Mouse (Mus musculus) urinary bladder, postnatal 10 days (tissue): ENCODE measurements around the gene Zfp638.
A peak's percentile ranks its signal among the peaks of the same experiment; 100 is the strongest.
"Not testable (repeated sequence)": the region's sequence is repeated elsewhere in the genome, so short reads cannot be mapped to it uniquely, and the experiment has no call there.

ENCODE experiments used
- DNase-seq: peaks from one replicate; pipeline ENCODE4 v3.0.0; 2022; ENCODE audit warnings: low spot score

Gene Zfp638

DNA sequence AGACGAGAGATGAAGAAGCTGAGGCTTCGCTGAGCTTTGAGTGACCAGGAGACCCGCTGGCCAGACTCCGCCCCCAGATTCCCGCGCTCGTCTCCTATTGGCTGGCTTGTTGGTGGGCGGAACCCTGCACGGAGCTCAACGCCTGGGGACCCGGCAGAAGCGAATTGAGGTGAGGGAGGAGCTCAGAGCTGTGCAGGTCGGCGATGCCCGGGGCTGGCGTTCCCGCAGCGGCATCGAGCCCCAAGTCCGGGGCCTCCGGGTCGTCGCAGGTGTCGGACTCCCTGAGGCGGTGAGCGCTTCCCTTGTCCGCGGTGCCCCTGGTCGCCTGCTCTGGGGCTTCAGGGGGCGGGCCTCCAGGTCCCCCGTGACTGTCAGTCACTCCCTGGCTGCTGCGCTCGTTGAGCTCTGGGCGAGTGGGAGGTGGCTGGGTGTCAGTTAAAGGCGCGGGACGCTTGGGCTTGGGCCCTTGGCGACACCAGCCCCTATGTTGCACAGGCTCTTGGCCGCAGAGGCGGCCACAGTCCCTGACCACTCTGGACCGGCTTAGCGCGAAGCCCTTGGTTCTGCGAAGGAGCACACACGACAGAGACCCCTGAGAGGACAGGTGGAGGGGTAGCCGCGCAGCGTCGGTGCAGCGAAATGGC is at the start of gene Zfp638:
Gene Zfp638, plus strand, starts transcription at position 156 of the 644 bp plus-strand sequence.
- DNase-seq, result peak; percentile 64

DNA sequence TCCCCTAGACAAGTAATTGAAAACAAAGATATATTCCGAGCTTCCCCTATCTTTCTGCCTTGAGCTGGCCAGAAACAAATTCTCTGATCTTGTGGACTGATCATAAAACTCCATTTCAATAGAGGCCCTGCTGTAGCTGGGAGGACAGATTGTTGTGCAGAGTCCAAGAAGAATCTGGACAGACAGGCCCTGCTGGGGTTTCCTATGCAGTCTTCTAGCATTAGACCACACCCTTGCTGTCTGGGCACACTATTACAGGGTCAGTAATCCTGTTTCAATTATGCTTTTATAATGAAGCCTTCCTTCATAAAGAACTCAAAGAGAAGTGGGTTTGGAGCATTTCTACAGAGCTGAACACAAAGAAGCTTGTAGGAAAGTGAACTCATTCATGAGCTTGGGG is 47.9 kb upstream of the Zfp638 start:
- DNase-seq, result no peak

DNA sequence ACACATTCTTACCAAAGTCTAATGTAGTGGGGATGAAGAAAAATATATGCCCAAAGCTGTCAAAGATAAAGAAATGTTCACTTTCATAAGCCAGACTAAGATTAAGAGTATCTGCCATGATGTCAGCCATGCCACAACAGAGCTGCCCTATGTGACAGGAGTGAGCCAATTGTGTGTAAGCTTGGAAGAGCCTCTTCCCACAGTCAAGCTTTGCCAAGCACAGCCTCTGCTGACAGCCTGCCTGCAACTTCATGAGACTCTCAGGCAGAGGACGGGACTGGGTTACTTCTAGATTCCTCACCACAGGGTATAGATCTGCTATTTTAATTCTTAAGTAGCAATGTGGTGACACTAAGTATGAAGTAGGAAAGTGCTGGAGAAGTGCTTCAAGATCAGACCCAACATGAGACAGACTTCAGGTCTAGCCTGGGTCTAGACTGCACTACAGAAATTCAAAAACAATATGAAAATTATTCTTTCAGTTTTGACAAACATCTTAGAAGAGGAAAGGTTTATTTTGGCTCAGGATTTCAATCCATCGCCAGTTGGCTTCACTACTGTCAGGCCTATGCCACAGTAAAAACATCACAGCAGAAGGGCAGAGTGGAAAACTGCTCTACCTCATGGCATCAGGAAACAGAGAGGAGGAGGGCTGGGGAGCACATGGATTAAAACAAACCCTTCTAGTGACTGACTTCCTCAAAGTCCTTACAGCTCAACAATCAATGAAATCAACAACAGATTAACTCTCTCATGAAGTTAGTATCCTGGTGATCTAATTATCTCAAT is 46.0 kb upstream of the Zfp638 start:
- DNase-seq, result no peak

DNA sequence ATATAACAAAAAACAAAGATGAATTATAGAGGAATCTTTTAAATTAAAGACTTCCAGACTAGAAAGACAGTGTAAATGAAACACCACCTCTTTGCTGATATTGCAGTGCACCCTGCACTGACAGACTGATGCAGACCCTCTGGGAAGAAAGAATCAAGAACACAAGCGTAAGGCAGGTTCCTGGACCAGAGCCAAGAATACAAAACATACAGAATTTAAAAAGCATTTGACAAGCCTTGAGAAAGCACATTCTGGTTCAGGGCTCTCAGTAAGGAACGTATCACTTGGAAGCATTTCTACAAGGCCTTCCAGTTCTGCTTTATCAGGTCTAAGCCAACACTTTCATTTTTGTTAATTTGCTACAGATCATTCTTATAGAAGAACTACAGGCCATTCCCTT is 45.1 kb upstream of the Zfp638 start:
- no peak for DNase-seq

DNA sequence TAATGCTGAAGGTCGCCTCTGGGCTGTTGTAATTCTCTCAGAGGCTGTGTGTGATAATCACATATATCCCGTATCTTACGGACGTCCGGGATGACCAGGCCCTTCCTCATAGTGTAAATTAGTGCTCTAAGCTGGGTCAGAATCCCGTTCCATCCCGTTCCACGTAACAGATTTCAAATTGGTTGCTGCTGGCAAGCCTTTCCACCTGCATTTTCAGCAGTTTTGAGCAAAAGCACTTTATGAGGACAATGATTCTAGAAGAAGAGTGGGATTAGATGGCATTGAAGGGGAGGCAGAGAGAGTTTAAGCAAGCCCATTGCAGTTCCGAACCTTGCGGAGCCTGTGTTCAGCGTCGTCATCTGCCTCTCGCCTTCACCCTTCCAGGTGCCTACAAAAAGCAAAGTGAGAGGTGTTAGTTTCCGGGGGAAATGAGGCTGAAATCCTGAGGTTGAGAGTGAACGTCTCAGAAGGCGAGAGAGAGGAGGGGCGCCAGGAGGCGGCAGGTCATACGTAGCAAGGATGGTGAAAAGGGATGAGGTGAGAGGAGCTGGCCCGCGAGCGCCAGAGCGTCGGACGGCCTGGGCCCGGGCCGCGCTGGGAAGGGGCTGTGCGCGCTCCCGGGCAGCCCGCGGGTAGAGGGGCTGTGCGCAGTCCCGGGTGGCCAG is 35.8 kb upstream of the Zfp638 start:
- DNase-seq, result no peak

DNA sequence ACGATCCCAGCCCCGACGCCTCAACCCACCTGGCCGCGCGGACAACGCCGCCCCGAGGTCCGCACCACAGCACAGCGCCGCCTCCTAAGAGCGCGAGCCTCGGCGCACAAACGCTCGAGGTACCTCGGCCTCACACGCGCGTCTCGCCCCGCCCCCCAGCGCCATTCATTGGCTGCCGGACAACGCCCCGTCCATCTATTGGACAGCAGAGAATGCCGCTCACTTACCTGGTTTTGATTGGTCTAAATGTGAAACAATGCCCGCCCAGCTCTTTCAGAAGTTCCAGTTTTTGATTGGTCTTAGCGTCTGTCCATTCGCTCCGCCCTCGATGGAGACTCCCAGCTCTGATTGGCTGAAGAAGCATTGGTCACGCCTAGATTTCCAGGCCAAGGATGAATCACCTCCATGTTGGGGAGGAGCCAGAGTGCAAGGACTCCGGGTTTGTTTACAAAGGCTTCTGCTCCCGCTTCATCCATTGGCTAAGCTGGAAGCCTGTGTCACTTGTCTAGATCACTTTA is 35.2 kb upstream of the Zfp638 start, which contains the start of gene Paip2b:
Gene Paip2b, minus strand, starts transcription at position 136 of the 518 bp plus-strand sequence.
- DNase-seq, result peak; percentile 92

DNA sequence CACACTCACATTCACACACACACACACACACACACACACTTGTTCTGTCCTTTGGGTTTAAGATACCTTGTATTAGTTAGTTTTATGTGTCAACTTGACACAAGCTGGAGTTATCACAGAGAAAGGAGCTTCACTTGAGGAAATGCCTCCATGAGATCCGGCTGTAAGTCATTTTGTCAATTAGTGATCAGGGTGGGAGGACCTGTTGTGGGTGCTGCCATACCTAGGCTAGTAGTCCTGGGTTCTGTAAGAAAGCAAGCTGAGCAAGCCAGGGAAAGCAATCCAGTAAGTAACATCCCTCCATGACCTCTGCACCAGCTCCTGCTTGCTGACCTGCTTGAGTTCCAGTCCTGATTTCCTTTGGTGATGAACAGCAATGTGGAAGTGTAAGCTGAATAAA is 34.5 kb upstream of the Zfp638 start:
- not testable (repeated sequence) for DNase-seq

DNA sequence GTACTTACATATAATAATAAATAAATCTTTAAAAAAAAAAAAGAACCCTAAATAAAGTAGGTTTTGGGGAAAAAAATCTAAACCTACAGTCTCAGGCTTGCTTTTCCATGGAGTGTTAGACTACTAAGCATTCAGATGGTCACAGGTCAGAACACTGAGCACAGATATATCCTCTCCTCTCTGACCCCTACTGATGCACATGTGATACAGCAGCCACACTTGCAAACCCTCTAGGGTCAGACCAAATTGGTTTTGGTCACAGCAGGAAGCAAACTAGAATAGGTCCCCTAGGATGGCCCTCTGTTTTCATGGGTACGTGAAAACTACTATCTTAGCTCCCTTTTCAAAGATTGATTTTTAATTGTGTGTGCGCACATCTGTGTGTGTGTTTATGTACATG is 30.1 kb upstream of the Zfp638 start:
- DNase-seq, result no peak

DNA sequence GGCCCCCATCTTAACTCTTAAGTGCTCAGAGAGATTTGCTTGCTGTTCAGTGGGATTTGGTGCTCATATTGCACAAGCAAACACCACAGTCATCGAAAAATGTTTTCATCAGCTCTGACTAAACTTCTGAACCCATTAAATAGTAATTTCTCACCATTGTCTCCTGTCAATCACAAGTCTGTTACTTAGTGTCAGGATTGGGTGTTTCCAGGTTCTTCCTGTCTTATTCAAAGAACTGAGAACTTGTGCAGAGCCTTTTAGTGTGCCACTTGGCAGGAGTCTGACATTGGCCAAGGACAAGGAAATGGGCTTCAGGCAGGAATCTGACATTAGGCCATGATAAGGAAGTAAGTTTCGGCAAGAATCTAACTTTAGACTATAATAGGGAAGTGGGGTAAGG is 28.9 kb upstream of the Zfp638 start:
- no peak for DNase-seq

DNA sequence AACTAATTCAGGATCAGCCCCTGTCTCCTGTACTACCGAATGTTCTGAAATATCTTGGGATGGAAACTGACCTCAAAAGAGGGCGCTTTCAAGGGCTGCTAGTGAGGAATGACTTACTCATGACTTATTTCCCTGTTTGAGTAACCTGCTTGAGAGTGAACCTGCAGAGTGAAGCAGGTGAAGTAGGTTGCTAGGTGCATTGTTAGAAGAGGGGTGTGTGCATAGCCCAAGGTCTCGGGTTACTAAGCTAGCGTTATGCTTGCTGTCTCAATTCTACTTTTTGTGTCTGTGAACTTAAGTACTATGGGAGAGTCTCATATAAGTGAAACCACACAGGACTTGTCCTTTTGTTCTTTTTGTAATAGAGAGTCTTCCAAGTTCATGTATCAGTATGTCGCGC is 26.8 kb upstream of the Zfp638 start:
- no peak for DNase-seq

DNA sequence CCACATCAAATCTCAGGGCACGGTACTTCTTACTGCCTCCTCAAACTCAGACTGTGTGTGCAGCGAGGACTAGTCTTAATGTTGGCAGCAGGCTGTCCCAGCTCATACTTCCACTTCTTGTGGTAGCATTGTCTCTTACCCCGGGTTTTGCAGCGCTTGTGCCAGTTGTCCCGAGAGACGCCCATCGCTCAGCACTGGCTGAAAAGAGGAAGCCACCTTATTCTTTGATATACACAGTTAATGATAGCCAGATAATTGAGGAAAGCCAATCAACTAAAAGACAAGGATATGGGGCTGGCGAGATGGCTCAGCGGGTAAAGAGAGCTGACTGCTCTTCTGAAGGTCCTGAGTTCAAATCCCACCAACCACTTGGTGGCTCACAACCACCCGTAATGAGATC is 22.0 kb upstream of the Zfp638 start:
- DNase-seq, result no peak

DNA sequence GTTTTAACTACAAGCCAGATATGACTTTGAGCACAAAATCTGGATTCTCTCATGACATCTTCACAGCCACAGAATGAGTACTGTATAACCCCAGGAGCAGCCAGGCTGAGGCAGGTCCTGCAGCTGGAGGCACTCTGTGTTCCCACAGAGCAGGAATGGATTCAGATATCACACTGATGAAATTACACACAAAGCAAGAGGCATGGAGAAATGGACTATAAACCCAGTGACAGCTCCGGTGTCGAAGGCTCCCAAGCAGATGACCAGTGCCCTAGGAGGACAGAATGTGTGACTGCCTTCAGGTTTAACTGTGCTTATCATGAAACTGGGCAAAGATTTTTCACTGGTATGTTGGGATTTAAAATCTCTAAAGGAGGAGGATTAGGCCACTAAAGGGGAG is 20.8 kb upstream of the Zfp638 start:
- no peak for DNase-seq

DNA sequence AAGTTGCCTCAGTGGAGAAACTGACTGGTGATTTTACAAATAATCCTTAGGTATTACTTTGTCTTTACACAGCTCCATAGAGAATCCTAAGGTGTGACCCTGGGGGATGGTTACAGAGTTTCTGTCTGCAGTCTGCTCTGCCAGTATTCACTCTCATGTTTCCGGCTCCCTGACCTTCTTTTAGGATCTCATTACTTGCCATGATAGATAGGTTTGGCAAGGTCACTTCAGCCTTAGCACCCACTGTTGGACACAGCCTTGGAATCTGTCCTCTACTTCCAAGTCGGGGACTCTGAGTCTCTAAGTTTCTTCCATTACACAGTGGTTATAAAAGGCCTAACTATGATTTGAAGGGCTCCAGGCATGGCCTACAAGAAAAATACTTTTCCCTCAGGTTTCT is 17.5 kb upstream of the Zfp638 start:
- no peak for DNase-seq

DNA sequence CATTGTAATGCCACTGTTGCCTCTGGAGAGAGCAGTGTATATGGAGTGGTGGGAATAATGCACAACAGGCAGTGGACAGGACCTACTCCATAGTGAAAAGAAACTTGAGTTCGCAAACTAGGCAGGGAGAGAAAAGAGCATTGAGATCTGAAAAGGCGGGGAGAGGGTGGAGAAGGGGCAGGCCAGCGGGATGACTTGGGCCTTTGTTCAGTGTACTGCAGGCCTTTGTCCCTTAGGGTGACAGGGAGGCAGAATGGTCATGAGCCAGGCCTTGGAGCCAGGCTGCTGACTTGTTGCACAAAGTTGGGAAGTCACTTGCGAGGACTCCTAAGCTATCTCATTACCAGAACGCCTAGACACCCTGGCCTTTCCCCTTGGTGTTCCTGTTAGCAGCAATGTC is 9.4 kb upstream of the Zfp638 start:
- no peak for DNase-seq

DNA sequence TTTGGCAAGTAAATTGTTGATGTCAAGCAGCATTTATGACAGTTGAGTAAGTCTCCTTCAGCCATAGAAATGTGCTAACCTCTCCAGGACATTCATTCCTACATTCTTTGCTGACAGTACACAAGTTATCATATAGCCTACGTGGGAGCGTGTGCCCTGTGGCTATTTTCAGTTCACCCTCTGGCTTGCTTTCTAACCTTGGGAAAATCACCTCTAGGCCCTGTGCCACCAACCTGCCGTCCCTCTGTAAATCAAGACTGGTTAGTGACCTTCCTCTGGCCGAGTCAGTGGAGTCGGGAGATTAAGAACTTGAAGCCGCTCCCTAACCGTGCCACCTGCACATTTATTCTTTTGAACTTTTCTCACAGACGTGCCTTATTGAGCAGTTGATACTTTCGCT is 6.9 kb upstream of the Zfp638 start:
- DNase-seq, result no peak

DNA sequence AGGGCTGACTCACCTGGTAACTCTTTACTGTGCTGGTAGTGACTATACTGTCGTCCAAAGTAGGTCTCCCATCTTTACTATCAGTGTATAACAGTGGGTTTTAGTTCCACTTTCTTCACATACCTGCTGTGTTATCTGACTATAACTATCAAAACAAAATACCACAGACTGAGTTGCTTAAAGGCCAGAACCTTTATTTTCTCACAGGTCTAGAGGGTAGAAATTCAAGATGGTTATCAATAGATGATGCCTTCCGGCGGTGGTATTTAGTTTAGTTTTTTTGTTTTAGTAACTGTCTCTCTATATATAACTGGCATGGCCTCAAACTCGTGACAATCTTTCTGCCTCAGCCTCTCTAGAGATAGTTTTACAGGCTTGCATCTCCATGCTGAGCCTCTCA is 3.4 kb upstream of the Zfp638 start:
- DNase-seq, result no peak

DNA sequence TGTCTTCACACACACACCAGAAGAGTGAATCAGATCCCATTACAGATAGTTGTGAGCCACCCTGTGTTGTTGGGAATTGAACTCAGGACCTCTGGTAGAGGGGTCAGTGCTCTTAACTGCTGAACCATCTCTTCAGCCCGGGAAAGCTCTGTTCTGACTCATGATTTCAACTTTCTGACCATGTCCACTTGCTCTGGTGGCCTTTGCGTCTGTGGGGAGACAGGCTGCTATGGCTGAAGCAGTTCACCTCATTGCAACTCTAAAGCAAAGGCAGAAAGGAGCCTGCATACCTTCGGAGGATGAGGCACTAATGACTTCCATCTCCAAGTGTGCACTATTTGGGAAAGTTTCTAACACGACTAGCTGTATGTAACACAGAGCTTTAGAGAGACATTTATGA is 486 bp upstream of the Zfp638 start:
- DNase-seq, result no peak

DNA sequence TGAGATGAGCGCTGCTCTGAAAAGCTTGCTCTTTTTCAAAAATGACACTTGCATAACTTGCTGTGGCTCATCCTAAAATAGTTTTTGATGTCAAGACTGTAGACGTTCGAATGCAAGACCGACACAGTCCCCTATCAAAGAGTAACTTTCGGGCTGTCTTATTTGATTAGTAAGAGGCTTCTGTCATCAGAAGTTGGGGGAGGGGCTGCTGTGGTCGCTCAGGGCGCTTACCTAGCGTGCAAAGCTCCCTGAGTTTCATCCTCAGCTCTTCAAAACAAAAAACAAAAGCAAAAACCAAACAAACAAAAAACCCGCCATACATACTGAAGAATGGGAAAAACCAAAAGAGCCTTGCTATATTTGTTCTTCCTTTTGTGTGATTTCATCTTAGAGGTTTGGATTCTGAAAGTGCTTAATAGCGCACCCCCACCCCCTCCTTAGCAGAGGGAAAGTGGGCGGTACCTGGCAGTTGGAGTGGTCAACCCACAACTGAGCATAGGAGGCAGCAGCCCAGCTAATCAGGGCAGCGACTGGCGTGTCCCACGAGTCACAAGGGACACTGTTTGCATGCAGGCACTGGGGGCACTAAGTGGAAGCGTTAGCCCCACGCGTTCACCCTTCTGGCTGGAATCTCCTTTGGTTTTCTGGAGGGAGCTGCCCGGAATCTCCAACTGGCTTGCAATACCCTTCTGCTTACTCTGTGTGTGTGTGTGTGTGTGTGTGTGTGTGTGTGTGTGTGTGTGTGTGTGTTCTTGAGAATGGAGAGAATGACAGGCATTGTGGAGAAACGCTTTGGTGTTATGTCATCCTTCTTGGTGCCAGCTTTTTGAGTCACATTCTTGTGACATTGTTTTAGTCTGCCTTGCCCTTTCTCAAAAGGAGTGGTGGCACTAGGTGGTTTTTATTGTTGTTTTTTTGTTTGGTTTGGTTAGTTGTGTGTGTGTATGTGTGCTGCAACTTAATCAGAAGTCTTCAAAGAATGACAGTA is 983 bp downstream of the Zfp638 start:
- no peak for DNase-seq

DNA sequence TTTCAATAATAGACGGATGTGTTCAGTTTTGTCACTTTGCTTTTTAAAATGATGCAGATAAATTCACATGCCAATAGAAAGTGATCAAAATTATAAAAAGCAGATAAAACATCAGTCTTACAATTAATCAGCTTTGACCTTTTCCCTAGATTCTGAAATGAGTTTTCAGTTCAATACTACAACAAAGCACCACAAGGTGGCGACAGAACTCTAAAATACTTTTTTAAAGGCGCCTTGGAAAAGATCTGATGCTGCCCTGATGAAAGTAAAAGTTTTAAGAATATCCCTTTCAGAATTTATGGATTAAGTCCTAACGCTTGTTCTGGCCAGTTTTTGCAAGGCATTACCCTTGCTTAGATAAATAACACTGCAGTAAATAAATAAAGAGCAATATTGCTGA is 12.9 kb downstream of the Zfp638 start:
- no peak for DNase-seq

DNA sequence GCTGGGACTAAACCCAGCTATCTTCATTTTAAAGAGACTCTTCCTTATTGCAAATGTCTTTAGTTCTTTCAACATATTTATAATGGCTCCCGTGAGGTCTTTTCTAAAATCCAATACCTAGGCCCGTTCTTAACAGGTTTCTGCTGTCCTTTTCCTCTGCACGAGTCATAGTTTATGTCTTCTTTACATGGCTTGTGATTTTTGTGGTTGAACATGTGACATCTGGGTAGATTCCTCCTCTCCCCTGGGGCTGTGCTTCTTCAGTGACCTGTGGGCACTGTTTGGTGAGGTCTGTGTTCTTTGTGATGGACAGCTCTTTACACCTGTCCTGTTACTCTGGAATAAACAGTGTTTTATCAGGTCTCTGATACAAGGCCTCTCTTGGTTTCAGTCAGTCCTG is 19.9 kb downstream of the Zfp638 start:
- no peak for DNase-seq

DNA sequence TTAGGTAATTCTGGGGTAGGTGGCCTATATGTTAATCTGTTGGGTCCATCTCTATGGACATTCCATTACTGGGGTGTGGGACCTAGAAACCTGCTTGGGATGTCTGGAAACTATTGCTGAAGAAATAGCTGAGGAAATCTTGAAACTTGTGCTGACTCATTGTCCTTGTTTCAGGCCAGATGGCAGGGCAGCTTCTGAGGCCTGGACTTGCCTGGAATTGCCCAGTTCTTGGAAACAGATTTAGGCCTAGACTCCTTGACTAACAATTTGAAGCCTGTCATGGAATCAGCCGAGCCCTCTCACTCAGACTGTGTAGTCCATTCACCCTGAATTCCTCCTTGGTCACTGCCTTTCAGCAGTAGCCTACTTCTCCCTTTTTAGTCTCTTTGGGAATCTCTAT is 21.9 kb downstream of the Zfp638 start:
- DNase-seq, result no peak
